Mouse (Mus musculus): ENCODE data around the gene Abhd2.

Gene Abhd2

DNA sequence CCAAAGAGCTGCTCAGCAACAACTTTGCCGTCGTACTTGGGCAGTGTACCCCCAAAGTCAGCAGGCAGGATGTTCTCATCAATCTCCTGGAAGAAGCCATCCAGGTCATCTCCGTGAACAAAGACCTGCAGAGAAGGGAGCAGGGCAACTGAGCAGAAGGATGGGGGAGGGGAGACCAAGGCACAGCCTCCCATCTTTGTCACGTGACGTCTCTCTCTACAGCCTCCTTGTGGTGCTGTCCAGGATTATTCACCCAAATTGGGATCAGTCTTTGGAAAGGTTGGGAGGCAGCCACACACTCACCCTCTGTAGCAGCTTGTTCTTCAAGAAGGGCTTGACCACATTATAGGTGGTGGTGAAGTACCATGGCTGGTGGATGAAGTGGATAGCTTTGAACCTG, 102.6 kb downstream of the Abhd2 start:
- no peak for DNase-seq (ENCODE audit: low read depth, low spot score)

DNA sequence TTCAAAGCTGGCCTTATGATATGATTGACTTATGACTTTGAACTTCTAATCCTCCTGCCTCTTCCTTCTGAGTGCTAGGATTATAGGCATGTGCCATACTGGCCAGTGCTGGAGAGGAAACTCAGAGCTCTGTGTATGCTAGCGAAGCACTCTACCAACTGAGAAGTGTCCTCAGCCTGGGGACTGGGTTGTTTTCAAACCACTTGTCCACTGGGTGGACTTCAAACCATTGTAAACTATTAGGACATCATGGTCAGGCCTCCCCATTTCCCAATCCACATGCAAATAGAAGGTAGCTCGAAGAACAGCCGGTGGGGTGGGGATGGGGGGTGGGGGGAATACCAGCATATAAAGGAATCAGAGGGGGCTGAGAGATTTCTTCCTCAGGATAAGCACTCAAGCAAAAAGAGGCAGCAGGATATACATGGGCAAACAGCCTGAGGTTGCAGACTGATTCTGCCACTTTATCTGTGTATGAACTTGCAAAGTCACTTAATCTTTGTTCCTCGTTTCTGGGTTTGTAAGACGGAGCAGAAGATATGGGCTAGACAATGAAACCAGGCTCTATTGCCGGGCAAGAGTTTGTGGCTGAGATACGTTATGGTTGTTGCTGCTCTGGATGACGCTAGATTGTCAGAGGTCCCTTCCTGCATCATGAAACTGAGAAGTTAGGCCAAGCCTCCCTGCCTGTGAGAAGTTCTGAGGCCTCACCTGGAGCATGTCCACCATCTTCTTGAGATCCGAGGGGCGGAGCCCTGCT, 103.7 kb downstream of the Abhd2 start:
- no peak for DNase-seq (ENCODE audit: low read depth, low spot score)

DNA sequence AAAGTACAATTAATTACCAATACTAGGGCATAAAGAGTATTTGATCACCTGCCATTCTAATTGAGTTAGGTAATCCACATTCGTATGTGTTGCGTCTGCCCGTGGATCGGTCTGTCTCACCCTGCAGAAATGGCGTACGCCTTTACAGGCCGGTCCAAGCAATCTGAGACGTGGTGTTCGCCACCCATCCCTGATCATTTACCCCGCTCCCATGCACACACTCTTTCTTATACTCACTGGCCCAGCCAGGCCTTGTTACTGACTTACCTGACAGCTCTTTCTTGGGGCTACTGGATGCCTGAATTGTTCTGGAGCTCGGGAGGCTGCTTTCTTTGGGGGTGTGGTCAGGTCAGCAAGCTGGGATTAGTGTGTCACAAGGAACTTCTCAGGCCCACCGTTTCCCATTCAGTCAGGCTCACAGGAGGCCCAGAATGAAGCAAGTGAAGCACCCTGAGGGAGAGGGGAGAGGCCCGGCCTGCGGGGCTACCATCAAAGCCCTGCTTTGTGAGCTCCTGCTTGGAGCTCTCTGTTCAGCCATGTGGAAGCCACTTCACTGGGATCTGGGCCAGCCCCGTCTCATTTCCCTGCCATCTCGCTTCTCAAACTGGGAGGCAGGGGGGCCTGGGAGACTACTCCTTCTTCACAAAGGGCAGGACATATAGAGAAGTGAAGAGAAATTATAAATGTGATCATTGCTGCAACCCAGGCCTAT, 113.6 kb downstream of the Abhd2 start, which contains the start of gene Rlbp1:
Rlbp1 (minus strand) TSS at position 627 of the 712 bp plus-strand sequence.
- no peak for DNase-seq (ENCODE audit: low read depth, low spot score)

DNA sequence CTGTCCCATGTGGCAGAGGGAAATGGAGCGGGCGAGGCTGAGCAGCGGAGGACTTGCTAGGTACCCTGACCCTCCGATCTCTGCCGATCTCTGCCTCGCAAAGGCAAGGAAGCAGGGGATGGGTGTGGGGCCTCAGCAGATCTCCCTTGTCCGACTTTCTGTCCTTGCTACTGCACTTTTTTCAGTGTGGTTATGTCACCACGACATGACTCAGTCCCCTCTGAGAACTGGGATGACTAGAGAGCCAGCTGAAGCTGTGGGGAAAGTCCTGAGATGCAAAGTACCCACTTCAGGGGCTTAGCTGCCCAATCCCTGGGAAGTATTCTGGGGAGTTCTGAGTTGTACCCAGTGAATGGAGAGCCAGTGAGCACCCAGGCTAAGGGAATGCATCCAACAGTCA, 114.1 kb downstream of the Abhd2 start:
- peak; percentile 5 for DNase-seq (ENCODE audit: low read depth, low spot score)

DNA sequence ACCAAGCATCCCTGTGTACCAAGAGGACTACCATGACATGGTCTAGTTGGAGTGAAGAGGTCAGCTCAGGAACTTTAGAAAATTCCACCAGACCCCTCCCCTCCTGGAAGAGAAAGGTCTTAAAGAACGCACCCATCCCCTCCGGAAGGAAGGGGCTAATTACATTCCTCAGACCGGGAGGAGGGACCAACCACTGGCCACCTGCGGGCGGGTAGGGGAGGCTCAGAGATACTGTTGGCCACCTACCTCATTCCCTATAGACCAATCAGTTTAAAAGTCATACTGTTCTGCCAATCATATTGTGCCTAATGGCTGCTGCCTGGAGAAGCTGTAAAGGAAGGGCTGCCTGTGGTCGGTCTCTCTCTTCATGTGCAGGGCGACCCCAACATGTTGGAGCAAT, 115.0 kb downstream of the Abhd2 start:
- DNase-seq (ENCODE audit: low read depth, low spot score), result no peak

DNA sequence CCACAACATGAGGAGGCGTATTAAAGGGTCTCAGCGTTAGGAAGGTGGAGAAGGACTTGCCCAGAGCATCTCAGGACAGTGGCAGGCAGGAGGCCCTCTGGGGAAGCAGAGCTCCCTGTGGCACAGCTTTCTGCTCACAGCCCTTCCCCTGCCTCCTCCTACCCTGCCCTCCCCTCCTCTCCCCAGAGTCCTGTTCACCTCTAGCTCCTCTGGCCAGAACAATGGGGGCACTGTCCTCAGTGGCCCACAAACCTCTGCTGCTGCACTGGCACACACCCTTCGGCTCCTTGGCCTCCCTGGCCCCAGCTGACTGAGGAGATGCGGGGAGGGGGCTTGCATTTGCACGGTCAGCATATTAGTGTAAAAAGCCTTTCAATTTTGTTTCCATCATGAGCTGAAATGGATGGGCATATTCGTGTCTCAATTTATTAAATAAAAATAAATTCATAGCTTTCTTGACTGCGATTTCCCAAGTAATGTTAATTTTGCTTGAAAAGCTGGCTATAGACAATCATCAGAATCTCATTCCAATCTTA, 115.7 kb downstream of the Abhd2 start:
- no peak for DNase-seq (ENCODE audit: low read depth, low spot score)

DNA sequence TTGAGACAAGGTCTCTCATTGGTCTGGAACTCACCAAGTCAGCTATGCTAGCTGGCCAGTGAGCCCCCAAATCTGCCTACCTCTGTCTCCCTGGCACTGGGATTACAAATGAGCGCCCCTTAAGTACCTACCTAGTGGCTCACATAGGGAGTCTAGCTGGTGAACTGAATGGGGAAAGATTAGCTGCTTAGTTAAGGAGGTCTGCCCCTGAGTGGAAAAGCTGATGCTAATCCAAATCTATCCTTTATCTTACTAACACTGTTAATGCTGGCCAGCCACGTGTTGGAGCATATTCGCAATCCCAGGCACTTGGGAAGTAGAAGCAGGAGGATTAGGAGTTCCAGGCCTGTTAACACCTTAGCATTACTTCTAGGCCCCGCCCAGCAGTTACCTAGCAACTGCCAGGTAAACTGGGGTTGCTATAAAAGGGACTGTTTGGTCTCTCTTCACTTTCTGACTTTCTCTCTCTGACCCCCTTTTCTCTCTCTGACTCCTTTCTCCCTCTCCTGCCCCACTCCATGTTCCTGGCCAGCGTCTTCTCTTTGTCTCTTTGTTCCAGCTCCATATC, 117.2 kb downstream of the Abhd2 start:
- no peak for DNase-seq (ENCODE audit: low read depth, low spot score)

DNA sequence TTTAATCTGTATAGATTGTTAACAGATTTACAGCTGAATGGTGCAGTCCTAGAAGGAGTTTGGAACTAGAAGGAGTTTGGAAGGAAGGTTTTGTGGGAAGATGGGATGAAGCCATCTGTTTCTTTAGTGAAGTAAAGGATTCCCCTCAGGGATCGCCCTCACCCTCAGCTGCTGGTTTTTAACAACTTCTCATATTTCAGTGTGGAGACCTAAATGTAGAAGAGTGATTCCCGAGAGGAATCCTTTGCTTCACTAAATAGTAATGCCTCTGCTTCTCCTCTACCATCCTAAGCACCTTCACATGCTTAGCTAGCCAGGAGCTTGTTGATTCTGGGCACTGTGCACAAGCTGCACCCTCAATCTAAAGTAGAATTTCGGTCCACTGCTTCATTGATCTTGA, 118.5 kb downstream of the Abhd2 start:
- peak; percentile 33 for DNase-seq (ENCODE audit: low read depth, low spot score)

DNA sequence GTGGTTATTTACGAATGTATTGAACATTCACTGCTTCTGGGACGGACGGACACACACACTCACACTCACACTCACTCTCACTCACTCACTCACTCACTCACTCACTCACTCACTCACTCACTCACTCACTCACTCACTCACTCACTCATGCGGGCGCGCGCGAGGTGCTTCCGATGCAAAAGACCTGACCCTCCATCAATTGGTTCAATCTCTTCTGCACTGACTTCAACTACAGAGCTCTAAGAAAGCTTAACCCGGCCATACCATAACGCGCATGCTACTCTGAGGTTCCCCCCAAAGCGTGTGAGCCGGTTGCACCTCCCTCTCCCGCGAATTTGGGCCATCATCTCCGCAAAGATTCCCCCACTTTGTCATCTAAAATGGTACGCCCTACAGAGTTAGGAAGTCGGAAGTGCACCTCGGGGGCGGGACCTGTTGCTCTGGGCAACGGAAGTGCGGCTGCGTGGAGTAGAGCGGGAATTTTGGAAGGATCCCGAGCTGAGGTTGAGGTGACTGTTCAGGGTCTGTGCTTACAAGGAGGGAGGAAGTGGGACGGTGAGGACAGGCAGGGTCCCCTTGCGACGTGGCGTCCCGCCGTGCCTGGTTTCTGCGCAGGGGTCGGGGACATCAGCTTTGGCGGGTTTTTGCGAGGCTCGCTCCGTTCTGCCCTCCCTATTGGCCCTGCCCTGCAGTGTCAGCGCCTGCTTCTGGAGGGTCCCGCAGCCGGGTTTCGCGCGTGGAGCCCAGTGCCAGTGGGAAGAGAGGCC, 119.1 kb downstream of the Abhd2 start, which contains the start of gene Fanci:
Fanci (plus strand) TSS at position 47 of the 767 bp plus-strand sequence.
- peak; percentile 92 for DNase-seq (ENCODE audit: low read depth, low spot score)

DNA sequence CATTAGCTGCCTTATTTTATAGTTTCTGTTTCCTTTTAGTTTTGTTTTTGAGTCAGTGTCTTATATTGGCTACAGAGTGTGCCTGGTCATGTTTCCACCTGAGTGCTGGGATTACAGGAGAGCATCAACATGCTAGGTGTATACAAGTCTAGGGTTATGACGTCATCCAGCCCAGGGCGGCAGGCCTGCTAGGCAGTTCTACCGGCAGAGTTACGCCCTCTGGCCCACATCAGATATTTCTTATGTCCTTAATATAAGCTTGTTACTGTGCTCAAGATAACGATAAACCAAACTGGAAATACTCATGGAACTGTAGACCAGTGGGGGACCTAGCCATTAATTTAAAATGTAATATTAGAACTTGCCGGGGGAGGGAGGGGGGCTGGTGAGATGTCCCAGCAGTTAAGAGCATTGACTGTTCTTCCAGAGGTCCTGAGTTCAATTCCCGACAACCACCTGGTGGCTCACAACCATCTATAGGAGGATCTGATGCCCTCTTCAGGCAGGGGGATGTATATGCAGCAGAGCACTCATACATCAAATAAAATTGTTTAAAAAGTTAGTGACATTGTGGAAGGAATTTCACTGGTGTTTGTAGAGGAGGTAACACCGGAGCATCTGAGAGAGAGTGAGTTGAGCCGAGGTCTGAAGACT, 120.0 kb downstream of the Abhd2 start:
- peak; percentile 52 for DNase-seq (ENCODE audit: low read depth, low spot score)

DNA sequence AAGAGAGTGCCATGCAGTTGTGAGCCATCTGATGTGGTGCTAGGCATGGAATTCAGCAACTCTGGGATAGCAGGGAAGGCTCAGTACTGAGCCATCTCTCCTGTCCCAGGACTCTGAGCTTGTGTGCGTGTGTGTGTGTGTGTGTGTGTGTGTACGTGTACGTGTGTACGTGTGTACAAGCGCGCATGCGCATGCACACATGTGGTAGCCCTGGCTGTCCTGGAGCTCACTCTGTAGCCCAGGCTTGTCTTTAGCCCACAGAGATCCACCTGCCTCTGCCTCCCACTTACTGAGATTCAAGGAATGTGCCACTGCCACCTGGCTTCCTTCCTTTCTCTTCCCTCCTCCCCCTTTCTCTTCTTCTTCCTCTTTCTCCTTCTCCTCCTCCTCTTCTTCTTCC, 120.9 kb downstream of the Abhd2 start:
- no peak for DNase-seq (ENCODE audit: low read depth, low spot score)

DNA sequence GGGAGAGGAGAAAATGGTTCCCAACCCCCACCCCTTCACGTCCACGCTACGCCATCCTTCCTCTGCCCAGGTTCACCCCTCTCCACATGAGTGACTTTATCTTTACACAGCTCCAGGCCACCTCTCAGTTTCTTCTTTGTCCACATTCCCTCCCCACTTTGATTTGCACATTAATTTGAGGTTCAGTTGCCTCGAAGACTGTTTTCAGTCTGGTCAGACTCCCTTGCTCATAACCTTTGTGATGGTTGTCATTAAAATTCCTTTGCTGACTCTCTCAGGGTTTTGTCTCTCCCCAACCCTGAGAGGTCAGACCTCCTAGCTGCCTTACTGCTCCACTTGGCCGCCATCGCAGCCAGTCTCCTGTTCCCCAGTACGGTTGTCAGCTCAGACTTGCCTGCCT, 121.7 kb downstream of the Abhd2 start:
- no peak for DNase-seq (ENCODE audit: low read depth, low spot score)

DNA sequence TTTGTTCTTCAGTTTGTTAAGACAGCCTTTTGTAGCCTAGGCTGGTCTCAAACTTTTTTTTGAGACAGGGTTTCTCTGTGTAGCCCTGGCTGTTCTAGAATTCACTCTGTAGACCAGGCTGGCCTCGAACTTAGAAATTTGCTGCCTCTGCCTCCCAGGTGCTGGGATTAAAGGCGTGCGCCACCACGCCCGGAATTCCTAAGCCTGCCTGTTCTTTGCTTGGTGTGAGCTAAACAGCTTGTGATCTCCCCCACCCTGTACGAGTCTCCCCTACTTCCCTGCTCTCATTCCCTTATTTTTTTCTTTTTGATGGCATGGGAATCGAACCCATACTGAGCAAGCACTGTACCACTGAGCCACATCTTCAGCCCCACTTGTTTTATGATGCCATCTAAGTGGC, 122.2 kb downstream of the Abhd2 start:
- DNase-seq (ENCODE audit: low read depth, low spot score), result no peak

DNA sequence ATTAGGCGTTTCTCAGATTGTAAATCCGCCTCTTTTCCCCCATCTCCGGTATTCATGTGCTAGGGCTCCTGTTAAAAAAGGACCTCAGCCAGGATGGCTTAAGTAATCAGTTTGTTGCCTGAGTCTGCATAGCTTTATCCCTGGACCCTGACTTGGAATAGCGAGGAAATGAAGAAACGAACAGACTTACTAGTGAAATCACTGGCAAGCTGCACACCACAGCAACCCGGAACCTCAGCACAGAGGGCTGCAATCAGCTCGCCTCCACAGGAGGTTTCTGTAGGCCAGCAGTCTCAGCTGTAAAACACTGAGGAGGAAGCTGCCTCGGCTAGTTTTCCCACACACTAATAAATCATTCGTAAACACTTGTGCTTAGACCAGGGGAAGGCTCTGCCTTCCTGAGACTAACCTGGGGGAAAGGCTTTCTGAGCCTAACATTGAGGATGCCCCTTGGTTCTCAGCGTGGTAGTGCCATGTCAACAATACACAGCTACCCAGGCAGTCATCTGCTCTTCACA, 124.5 kb downstream of the Abhd2 start:
- DNase-seq (ENCODE audit: low read depth, low spot score), result no peak

DNA sequence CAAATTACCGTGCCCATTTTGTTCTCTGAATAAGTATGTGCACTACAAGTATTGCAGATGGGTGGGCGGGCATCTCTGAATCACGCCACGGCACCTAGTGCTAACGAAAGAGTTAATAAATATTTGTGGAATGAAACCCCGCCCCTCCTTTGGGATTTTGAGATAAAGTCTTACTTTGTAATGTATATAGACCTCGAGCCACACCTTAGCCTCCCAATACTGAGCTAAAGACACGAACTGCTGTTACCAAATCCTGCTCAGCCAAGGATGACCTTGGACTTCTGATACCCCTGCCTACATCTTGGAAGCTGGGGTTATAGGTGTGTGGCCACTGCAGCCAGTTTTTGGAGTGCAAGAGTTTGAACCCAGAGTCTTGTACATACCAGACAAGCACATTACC, 125.4 kb downstream of the Abhd2 start:
- DNase-seq (ENCODE audit: low read depth, low spot score), result no peak

DNA sequence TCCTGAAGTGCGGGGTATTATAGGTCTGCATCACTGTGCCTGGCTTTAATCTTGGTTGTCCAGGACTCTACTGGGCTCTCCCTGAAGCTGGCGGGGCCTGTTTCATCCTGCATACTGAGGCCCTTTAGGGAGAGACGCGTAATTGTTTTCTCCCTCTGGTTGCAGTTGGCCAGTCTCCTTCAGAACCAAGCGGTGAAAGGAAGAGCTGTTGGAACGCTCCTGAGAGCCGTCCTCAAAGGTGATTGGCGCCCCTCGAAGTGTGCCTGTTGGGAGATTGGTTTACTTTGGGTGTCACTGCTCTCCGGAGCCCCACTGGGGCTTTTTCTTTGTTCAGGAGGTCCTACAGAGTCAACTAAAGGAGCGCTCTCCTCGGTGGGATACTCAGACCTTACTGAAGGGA, 126.0 kb downstream of the Abhd2 start:
- no peak for DNase-seq (ENCODE audit: low read depth, low spot score)

DNA sequence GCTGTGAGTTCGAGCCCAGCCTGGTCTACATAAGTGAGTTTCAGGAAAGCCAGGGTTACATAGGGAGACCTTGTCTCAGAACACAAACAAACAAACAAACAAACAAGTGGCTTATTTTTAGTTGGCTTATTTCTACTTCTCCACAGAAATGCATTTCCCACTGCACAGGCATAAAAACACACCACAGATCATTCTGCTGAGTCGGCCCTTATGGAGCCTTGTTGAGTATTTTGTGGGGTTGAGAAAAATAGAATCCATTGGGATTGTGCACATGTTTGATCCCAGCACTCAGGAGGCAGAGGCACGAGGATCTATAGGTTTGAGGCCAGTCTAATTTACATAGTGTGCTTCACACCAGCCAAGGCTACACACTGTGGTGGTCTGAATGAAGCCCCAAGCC, 127.3 kb downstream of the Abhd2 start:
- no peak for DNase-seq (ENCODE audit: low read depth, low spot score)

DNA sequence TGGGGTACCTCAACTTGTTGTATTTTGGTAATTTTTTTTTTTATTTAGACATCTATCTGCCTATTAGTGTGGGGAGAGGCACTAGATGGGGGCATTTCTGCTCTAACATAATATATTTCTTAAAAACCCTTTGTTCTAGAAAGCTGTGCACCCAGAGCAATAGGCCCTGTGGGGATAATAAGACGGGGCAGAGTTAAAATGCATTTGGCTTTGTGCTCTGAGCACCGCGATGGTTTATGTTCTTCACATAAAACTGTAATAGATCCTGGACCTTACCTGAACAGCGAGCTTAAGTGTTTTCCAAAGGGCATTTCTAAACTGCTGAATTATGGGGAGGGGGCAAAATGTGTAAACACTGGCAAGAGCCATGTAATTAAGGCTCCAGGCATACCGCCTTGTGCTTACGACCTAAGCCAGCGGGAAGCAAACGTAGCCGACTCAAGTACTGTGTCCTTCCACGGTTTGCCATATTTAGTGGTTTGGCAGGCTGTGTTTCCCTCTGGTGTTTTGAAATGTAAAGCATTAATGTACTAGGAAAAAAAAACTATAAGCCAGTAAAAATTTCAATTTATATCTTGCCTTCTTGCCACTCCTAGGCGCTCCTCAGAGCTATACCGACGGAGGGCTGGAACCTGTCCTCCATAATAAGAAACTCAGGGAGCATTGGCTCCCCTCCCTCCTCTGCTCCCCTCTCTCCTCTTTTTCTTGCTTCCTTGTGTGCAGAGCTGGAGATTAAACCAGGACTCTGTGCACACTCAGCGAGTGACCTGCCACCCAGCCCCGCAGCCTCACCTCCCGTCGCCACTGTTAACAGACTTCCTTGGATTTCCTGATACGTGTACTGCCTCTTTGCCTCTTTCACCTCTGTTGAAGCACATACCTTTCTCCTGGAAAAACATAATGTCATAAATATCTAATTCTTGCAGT, 141.7 kb downstream of the Abhd2 start:
- no peak for DNase-seq (ENCODE audit: low read depth, low spot score)
